Mouse (Mus musculus) stomach, postnatal 0 days (tissue): ENCODE measurements around the gene Isy1.

Experiments
- CTCF ChIP-seq: IDR thresholded peaks from 2 replicates; pipeline ENCODE4 v1.5.1; 2016; ENCODE audit warnings: antibody characterized with exemption, low read depth, mild to moderate bottlenecking, moderate library complexity
- EP300 ChIP-seq: optimal IDR thresholded peaks from 2 replicates; pipeline ENCODE3; 2016; ENCODE audit warnings: antibody characterized with exemption

GRCm38 (mm10) chr6:87857071-87857470 is 18.5 kb upstream of the Isy1 start:
- TF ChIP-seq CTCF (no peak), EP300 (no peak)
